Mouse (Mus musculus) midbrain, postnatal 0 days (tissue): ENCODE results near the gene Clec4b2. TPM values are rescaled to one million over a fixed set of nuclear protein-coding genes. Genes with fewer than 3 reads are reported as not detected.
"Not testable (repeated sequence)": the region's sequence is repeated elsewhere in the genome, so short reads cannot be mapped to it uniquely, and the experiment has no call there.

Source experiments
- ATAC-seq: fragments of 200-750 bp; cut with Nextera tagmentation; 2 replicates; pipeline ENCODE4 v1.8.0; 2017; ENCODE audit warnings: moderate number of reproducible peaks, mild to moderate bottlenecking, moderate TSS enrichment, moderate library complexity; ENCODE audit not compliant: low FRiP score
- DNase-seq: peaks from one replicate; pipeline ENCODE4 v3.0.0-alpha.2; 2015; ENCODE audit warnings: low spot score
- H3K27ac ChIP-seq: fragments of 300-500 bp; sonication (generic); 2 replicates; pipeline ENCODE4 v1.5.1; 2014; ENCODE audit warnings: low read depth, mild to moderate bottlenecking, low read length, mixed read lengths
- H3K27me3 ChIP-seq: fragments of 300-500 bp; sonication (generic); 2 replicates; pipeline ENCODE4 v1.6.1; 2014; ENCODE audit warnings: low read length, control low read depth, mixed read lengths; ENCODE audit not compliant: insufficient read depth
- H3K36me3 ChIP-seq: fragments of 300-500 bp; sonication (generic); 2 replicates; pipeline ENCODE4 v1.6.1; 2014; ENCODE audit warnings: low read length, control low read depth, mixed read lengths; ENCODE audit not compliant: insufficient read depth
- H3K4me1 ChIP-seq: fragments of 300-500 bp; sonication (generic); 2 replicates; pipeline ENCODE4 v1.6.1; 2014; ENCODE audit warnings: mild to moderate bottlenecking, control low read depth, antibody characterized with exemption, low read length, mixed read lengths; ENCODE audit not compliant: insufficient read depth
- H3K4me2 ChIP-seq: fragments of 300-500 bp; sonication (generic); 2 replicates; pipeline ENCODE4 v1.6.1; 2014; ENCODE audit warnings: low read depth, mild to moderate bottlenecking, low read length, mixed read lengths; ENCODE audit not compliant: poor library complexity, severe bottlenecking
- H3K4me3 ChIP-seq: fragments of 300-500 bp; sonication (generic); 2 replicates; pipeline ENCODE4 v1.5.1; 2014; ENCODE audit warnings: low read depth, mild to moderate bottlenecking, low read length, moderate library complexity
- H3K9ac ChIP-seq: fragments of 300-500 bp; sonication (generic); replicated peaks from 2 replicates; pipeline ENCODE4 v1.6.1; 2014; ENCODE audit warnings: mild to moderate bottlenecking, low read length, moderate library complexity, mixed read lengths; ENCODE audit not compliant: poor library complexity, severe bottlenecking
- H3K9me3 ChIP-seq: fragments of 300-500 bp; sonication (generic); 2 replicates; pipeline ENCODE4 v1.6.1; 2016; ENCODE audit warnings: low read length, control low read depth
- CTCF ChIP-seq: IDR thresholded peaks from 2 replicates; pipeline ENCODE4 v1.5.1; 2016; ENCODE audit warnings: antibody characterized with exemption, mild to moderate bottlenecking
- WGBS: fragments of 180-500 bp; shearing (Covaris S2); extraction: QIAGEN DNeasy Blood & Tissue Kit; methylation state at CpG from one replicate; pipeline ENCODE4 v1.1.7; 2014; 5-methylcytosine and 5-hydroxymethylcytosine counted together
- polyA plus RNA-seq: library from polyadenylated mRNA; unstranded; fragments of >200 nt; fragmentation: Nextera tagmentation; extraction: Ambion mirVana; gene quantifications from 2 replicates; pipeline ENCODE4 v1.2.1, GENCODE M21; 2015
- total RNA-seq: library from RNA; depleted of rRNA; stranded (reverse); fragments of >200 nt; gene quantifications from 2 replicates; pipeline ENCODE4 v1.2.3, GENCODE M21; 2014

Gene Clec4b2
- total and polyA plus RNA-seq, 2 experiments from 2014 or later = not detected

DNA sequence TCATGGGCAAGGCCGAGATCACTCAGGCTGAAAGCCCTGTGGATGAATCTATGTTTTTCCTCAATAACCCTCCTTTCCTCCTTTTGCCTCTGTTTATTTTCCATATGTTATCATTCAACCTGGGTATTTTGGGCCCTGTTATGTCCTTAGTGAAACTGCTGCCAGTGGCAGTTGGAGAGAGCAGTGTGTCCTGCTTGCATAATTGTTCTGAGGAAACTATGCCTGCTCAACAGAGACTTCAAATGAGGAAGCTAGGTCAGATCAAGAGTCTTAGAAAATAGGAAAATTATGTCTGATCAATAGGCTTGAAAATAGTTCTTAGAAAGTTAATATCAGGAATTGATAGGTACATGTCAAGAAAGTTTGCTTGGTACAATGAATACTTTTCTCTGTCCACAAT, 2.9 kb downstream of the Clec4b2 start:
- DNase-seq = no peak
- WGBS = 85% methylated on average over 1 of the region's 1 CpGs
- Histone ChIP-seq H3K4me2 (no peak overlapping the region), H3K27ac (no peak overlapping the region), H3K4me3 (no peak overlapping the region), H3K9ac (no peak overlapping the region), H3K27me3 (no peaks in the 10 kb centered on the region), H3K36me3 (no peaks in the 10 kb centered on the region), H3K4me1 (no peaks in the 10 kb centered on the region), H3K9me3 (no peaks in the 10 kb centered on the region)
- no peak for TF ChIP-seq CTCF
- ATAC-seq = no peak

DNA sequence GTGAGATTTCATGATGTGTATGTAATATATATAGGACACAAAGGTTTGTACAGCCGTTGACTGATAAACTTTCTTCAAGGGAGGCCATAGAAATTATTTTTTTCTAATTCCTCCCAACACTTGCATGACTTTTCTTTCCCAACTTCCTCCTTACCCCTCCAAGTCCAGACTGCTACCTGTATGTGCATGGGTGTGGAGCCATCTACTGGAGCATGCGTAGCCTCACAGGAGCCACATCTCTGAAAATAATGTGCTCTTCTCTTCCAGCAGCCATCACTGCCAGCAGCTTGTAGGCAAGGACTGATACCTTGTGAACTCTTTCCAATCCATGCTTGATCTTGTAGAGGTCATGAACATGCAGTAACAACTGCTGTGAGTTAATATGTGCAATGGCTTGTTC, 12.2 kb downstream of the Clec4b2 start:
- H3K9me3 ChIP-seq, H3K4me2 ChIP-seq, H3K9ac ChIP-seq, H3K4me3 ChIP-seq, H3K36me3 ChIP-seq, DNase-seq, ATAC-seq, H3K27me3 ChIP-seq, H3K4me1 ChIP-seq, H3K27ac ChIP-seq: not testable (repeated sequence)
- peak; percentile 13; the same call in 1 of the 2 replicates for TF ChIP-seq CTCF
- WGBS = 76% methylated on average over 2 of the region's 2 CpGs

DNA sequence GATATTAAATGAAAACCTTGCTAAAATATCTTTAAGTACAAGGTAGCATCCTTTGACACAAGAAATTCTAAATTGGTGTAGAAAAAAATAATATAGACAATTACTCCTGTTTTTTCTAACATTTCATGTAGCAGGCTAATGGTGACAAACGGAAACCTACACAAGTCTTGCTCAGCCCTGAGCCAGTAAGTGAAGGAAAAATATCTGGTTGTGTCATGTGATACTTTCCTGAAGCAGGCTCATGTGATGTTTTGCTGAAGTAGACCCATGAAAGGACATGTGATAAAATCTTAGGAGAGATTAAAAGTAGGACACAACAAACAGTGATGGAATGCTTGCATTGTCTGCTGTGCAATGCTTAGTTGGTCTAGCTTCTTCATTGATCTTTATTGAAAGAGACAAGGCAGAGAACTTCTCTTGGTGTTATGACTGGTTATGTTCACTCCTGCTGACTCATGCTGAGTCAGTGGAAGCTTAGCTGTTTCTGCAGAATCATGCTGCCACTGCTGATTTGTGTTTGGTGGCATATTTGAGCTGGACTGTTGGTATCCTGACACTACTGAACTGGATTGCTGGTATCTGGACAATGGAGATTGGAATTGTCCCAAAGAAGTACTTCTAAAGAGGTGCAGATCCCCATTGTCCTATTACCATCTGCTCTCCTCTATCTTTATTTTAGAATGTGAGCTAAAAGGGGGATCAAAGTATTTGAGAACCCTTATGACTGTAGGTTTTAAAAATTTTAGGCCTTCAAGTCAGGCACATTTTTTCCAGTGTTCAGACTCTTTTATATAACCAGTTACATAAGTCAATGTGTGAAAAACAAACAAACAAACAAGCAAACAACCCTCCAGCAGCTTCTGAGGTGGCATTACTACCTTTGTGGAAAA, 34.7 kb downstream of the Clec4b2 start:
- Histone ChIP-seq H3K36me3 (no peaks in the 10 kb centered on the region), H3K27me3 (no peaks in the 10 kb centered on the region), H3K4me2 (no peak overlapping the region), H3K9me3 (no peaks in the 10 kb centered on the region; the same call in 1 of the 2 replicates), H3K4me3 (no peak overlapping the region), H3K27ac (no peak overlapping the region), H3K4me1 (no peaks in the 10 kb centered on the region), H3K9ac (no peak overlapping the region)
- TF ChIP-seq CTCF = no peak
- 77% methylated on average over 1 of the region's 1 CpGs for WGBS
- ATAC-seq (no peak), DNase-seq (no peak)

DNA sequence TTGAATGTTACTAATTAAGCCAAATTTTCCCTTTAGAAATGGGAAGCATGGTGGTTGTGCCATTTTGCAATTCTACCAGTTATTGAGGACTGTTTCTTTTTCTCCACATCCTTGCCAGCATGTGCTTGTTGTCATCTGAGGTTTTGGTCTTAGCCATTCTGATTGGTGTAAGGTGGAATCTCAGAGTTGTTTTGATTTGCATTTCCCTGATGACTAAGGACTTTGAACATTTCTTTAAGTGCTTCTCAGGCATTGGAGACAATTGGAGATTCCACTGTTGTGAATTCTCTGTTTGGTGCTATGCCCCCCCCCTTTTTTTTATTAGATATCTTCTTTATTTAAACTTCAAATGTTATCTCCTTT, 35.4 kb downstream of the Clec4b2 start:
- not testable (repeated sequence) for DNase-seq, H3K27me3 ChIP-seq, H3K4me3 ChIP-seq, H3K9me3 ChIP-seq, H3K9ac ChIP-seq, H3K27ac ChIP-seq, H3K4me1 ChIP-seq, H3K36me3 ChIP-seq, ATAC-seq, H3K4me2 ChIP-seq

GRCm38 (mm10) chr6:123211726-123212125, 39.0 kb downstream of the Clec4b2 start:
- no peaks in the 10 kb centered on the region for H3K27me3 ChIP-seq
- no peak overlapping the region for H3K4me2 ChIP-seq
- no peaks in the 10 kb centered on the region for H3K36me3 ChIP-seq
- DNase-seq (no peak), ATAC-seq (no peak)
- H3K9me3 ChIP-seq = no peaks in the 10 kb centered on the region; the same call in 1 of the 2 replicates
- H3K4me3 ChIP-seq = no peak overlapping the region
- H3K9ac ChIP-seq = no peak overlapping the region
- WGBS = 71% methylated on average over 1 of the region's 1 CpGs
- TF ChIP-seq CTCF = no peak
- no peaks in the 10 kb centered on the region for H3K4me1 ChIP-seq
- H3K27ac ChIP-seq = no peak overlapping the region

- H3K27me3 ChIP-seq = no peaks in the 10 kb centered on the region
- H3K9me3 ChIP-seq = no peaks in the 10 kb centered on the region
- no peak for TF ChIP-seq CTCF
- H3K4me2 ChIP-seq = no peak overlapping the region
- H3K36me3 ChIP-seq = no peaks in the 10 kb centered on the region
- ATAC-seq (no peak), DNase-seq (no peak)
- H3K4me3 ChIP-seq = no peak overlapping the region
- H3K4me1 ChIP-seq = no peaks in the 10 kb centered on the region
- no peak overlapping the region for H3K27ac ChIP-seq
- 66% methylated on average over 2 of the region's 2 CpGs for WGBS
- H3K9ac ChIP-seq = no peak overlapping the region
Observed at GRCm38 (mm10) chr6:123227519-123228166, 55.0 kb downstream of the Clec4b2 start.
